Mouse (Mus musculus): Measurements from ENCODE around the gene Arhgap25.

GRCm38 (mm10) chr6:87468372-87468771 lies 64.7 kb downstream of the Arhgap25 start:
- TF ChIP-seq POLR2A (IDR thresholded peaks at IDR 0.05; ENCODE audit: borderline replicate concordance, low read depth, low read length) = no peak
- no peak for TF ChIP-seq CTCF (IDR thresholded peaks at IDR 0.05; ENCODE audit: low read depth, low read length)

Measured in bone marrow macrophage, adult 2 months (primary cell).